Mouse (Mus musculus): Measurements from ENCODE around the gene Ift20. TPM values are rescaled to one million over a fixed set of nuclear protein-coding genes. Genes with fewer than 3 reads are reported as not detected.
"Not testable (repeated sequence)": the region's sequence is repeated elsewhere in the genome, so short reads cannot be mapped to it uniquely, and the experiment has no call there.

The Ift20 gene
- polyA plus RNA-seq, 2 experiments = 133 to 185 TPM

- Histone ChIP-seq H3K27me3 (ENCODE audit: control insufficient read depth, insufficient read depth, low read length) (no peaks in the 10 kb centered on the region), H3K27ac (replicated peaks; ENCODE audit: low read depth, low read length) (no peak overlapping the region), H3K9me3 (ENCODE audit: control insufficient read depth, low read length) (no peaks in the 10 kb centered on the region), H3K4me3 (replicated peaks; ENCODE audit: low read length) (no peak overlapping the region), H3K4me2 (replicated peaks; ENCODE audit: low read depth, low read length, severe bottlenecking) (no peak overlapping the region), H3K9ac (ENCODE audit: low read depth, low read length, severe bottlenecking) (no peak overlapping the region), H3K36me3 (ENCODE audit: control insufficient read depth, insufficient read depth, low read length) (peaks cover 97% of the 10 kb centered on the region), H3K4me1 (ENCODE audit: control insufficient read depth, insufficient read depth, low read length) (no peaks in the 10 kb centered on the region)
- 91% methylated on average over 9 of the region's 9 CpGs for WGBS
- DNase-seq (ENCODE audit: low spot score) (no peak), ATAC-seq (ENCODE audit: low FRiP score, low read depth) (no peak)
- no peak for TF ChIP-seq POLR2A (IDR thresholded peaks at IDR 0.05; ENCODE audit: borderline replicate concordance, extremely low read depth, insufficient read depth, insufficient read length)
Observed at GRCm38 (mm10) chr11:78523241-78523955, 12.8 kb upstream of the Ift20 start.

GRCm38 (mm10) chr11:78524838-78525237 is 11.3 kb upstream of the Ift20 start:
- DNase-seq (ENCODE audit: low spot score) = no peak
- no peaks in the 10 kb centered on the region for H3K9me3 ChIP-seq (ENCODE audit: control insufficient read depth, low read length)
- no peak for ATAC-seq (ENCODE audit: low FRiP score, low read depth)
- no peak overlapping the region for H3K4me2 ChIP-seq (replicated peaks; ENCODE audit: low read depth, low read length, severe bottlenecking)
- H3K4me3 ChIP-seq (replicated peaks; ENCODE audit: low read length) = no peak overlapping the region
- WGBS = 83% methylated on average over 2 of the region's 2 CpGs
- H3K27me3 ChIP-seq (ENCODE audit: control insufficient read depth, insufficient read depth, low read length) = no peaks in the 10 kb centered on the region
- no peaks in the 10 kb centered on the region for H3K4me1 ChIP-seq (ENCODE audit: control insufficient read depth, insufficient read depth, low read length)
- no peak for TF ChIP-seq POLR2A (IDR thresholded peaks at IDR 0.05; ENCODE audit: borderline replicate concordance, extremely low read depth, insufficient read depth, insufficient read length)
- H3K36me3 ChIP-seq (ENCODE audit: control insufficient read depth, insufficient read depth, low read length) = peaks cover 96% of the 10 kb centered on the region
- no peak overlapping the region for H3K9ac ChIP-seq (ENCODE audit: low read depth, low read length, severe bottlenecking)
- H3K27ac ChIP-seq (replicated peaks; ENCODE audit: low read depth, low read length) = no peak overlapping the region

- Histone ChIP-seq H3K4me1 (ENCODE audit: control insufficient read depth, insufficient read depth, low read length) (no peaks in the 10 kb centered on the region), H3K27ac (replicated peaks; ENCODE audit: low read depth, low read length) (no peak overlapping the region), H3K36me3 (ENCODE audit: control insufficient read depth, insufficient read depth, low read length) (peaks cover 73% of the 10 kb centered on the region), H3K27me3 (ENCODE audit: control insufficient read depth, insufficient read depth, low read length) (no peaks in the 10 kb centered on the region), H3K9me3 (ENCODE audit: control insufficient read depth, low read length) (no peaks in the 10 kb centered on the region), H3K4me2 (replicated peaks; ENCODE audit: low read depth, low read length, severe bottlenecking) (no peak overlapping the region), H3K9ac (ENCODE audit: low read depth, low read length, severe bottlenecking) (no peak overlapping the region), H3K4me3 (replicated peaks; ENCODE audit: low read length) (no peak overlapping the region)
- DNase-seq (ENCODE audit: low spot score) (no peak), ATAC-seq (ENCODE audit: low FRiP score, low read depth) (no peak)
- no peak for TF ChIP-seq POLR2A (IDR thresholded peaks at IDR 0.05; ENCODE audit: borderline replicate concordance, extremely low read depth, insufficient read depth, insufficient read length)
- WGBS = 92% methylated on average over 9 of the region's 9 CpGs
Observed at GRCm38 (mm10) chr11:78528714-78529113, 7.4 kb upstream of the Ift20 start.

GRCm38 (mm10) chr11:78530001-78530400 is 6.2 kb upstream of the Ift20 start:
- Histone ChIP-seq H3K27ac (replicated peaks; ENCODE audit: low read depth, low read length) (no peak overlapping the region), H3K4me2 (replicated peaks; ENCODE audit: low read depth, low read length, severe bottlenecking) (no peak overlapping the region), H3K36me3 (ENCODE audit: control insufficient read depth, insufficient read depth, low read length) (peaks cover 60% of the 10 kb centered on the region), H3K9ac (ENCODE audit: low read depth, low read length, severe bottlenecking) (no peak overlapping the region), H3K9me3 (ENCODE audit: control insufficient read depth, low read length) (no peaks in the 10 kb centered on the region), H3K27me3 (ENCODE audit: control insufficient read depth, insufficient read depth, low read length) (no peaks in the 10 kb centered on the region), H3K4me3 (replicated peaks; ENCODE audit: low read length) (no peak overlapping the region), H3K4me1 (ENCODE audit: control insufficient read depth, insufficient read depth, low read length) (peaks cover 5% of the 10 kb centered on the region)
- 90% methylated on average over 12 of the region's 12 CpGs for WGBS
- DNase-seq (ENCODE audit: low spot score) = no peak
- ATAC-seq (ENCODE audit: low FRiP score, low read depth) = no peak
- TF ChIP-seq POLR2A (IDR thresholded peaks at IDR 0.05; ENCODE audit: borderline replicate concordance, extremely low read depth, insufficient read depth, insufficient read length) = no peak

GRCm38 (mm10) chr11:78531046-78531445 is 5.1 kb upstream of the Ift20 start:
- no peak overlapping the region for H3K4me2 ChIP-seq (replicated peaks; ENCODE audit: low read depth, low read length, severe bottlenecking)
- H3K27ac ChIP-seq (replicated peaks; ENCODE audit: low read depth, low read length) = no peak overlapping the region
- H3K4me1 ChIP-seq (ENCODE audit: control insufficient read depth, insufficient read depth, low read length) = peaks cover 7% of the 10 kb centered on the region
- WGBS = 74% methylated on average over 6 of the region's 6 CpGs
- ATAC-seq (ENCODE audit: low FRiP score, low read depth) (no peak), DNase-seq (ENCODE audit: low spot score) (no peak)
- no peaks in the 10 kb centered on the region for H3K27me3 ChIP-seq (ENCODE audit: control insufficient read depth, insufficient read depth, low read length)
- no peak for TF ChIP-seq POLR2A (IDR thresholded peaks at IDR 0.05; ENCODE audit: borderline replicate concordance, extremely low read depth, insufficient read depth, insufficient read length)
- H3K9me3 ChIP-seq (ENCODE audit: control insufficient read depth, low read length) = no peaks in the 10 kb centered on the region
- H3K36me3 ChIP-seq (ENCODE audit: control insufficient read depth, insufficient read depth, low read length) = peaks cover 50% of the 10 kb centered on the region
- no peak overlapping the region for H3K9ac ChIP-seq (ENCODE audit: low read depth, low read length, severe bottlenecking)
- no peak overlapping the region for H3K4me3 ChIP-seq (replicated peaks; ENCODE audit: low read length)

- ATAC-seq (ENCODE audit: low FRiP score, low read depth); H3K9ac ChIP-seq (ENCODE audit: low read depth, low read length, severe bottlenecking); H3K27ac ChIP-seq (replicated peaks; ENCODE audit: low read depth, low read length); DNase-seq (ENCODE audit: low spot score); H3K4me3 ChIP-seq (replicated peaks; ENCODE audit: low read length); H3K9me3 ChIP-seq (ENCODE audit: control insufficient read depth, low read length); H3K4me1 ChIP-seq (ENCODE audit: control insufficient read depth, insufficient read depth, low read length); H3K4me2 ChIP-seq (replicated peaks; ENCODE audit: low read depth, low read length, severe bottlenecking); H3K27me3 ChIP-seq (ENCODE audit: control insufficient read depth, insufficient read depth, low read length): not testable (repeated sequence)
- 94% methylated on average over 10 of the region's 10 CpGs for WGBS
- H3K36me3 ChIP-seq (ENCODE audit: control insufficient read depth, insufficient read depth, low read length) = peaks cover 45% of the 10 kb centered on the region
Observed at GRCm38 (mm10) chr11:78531515-78531914, 4.6 kb upstream of the Ift20 start.

Measured in limb, embryonic 14.5 days (tissue).